Mouse (Mus musculus) adrenal gland, adult 2 months (tissue): Measurements from ENCODE around the gene Spred2. TPM values are rescaled to one million over a fixed set of nuclear protein-coding genes. Genes with fewer than 3 reads are reported as not detected.

Experiments used
- DNase-seq: peaks from one replicate; pipeline ENCODE4 v3.0.0; 2021
- polyA plus RNA-seq: library from polyadenylated mRNA; depleted of rRNA; stranded (reverse); fragments of >200 nt; gene quantifications from 2 replicates; pipeline ENCODE4 v1.2.3, GENCODE M21; 2012
- total RNA-seq, 2 experiments: library from RNA; stranded (reverse); gene quantifications; 2 replicates each; pipeline ENCODE4 v1.2.3; 2021

Gene Spred2
- total and polyA plus RNA-seq, 3 experiments: 27.5 to 36.6 (median 34.0) TPM

- no peak for DNase-seq
Measured at GRCm38 (mm10) chr11:19953919-19954318, 29.7 kb downstream of the Spred2 start.

- DNase-seq: no peak
Measured at GRCm38 (mm10) chr11:19955069-19955468, 30.9 kb downstream of the Spred2 start.

GRCm38 (mm10) chr11:19955701-19956100 is 31.5 kb downstream of the Spred2 start:
- DNase-seq: no peak

- no peak for DNase-seq
Measured at GRCm38 (mm10) chr11:19959006-19959405, 34.8 kb downstream of the Spred2 start.

GRCm38 (mm10) chr11:19959897-19960296 is 35.7 kb downstream of the Spred2 start:
- DNase-seq: no peak

- no peak for DNase-seq
Measured at GRCm38 (mm10) chr11:19960541-19960940, 36.4 kb downstream of the Spred2 start.

GRCm38 (mm10) chr11:19961088-19961487 is 36.9 kb downstream of the Spred2 start:
- DNase-seq: peak; percentile 58

GRCm38 (mm10) chr11:19961766-19962365 is 37.7 kb downstream of the Spred2 start:
- peak; percentile 69 for DNase-seq

- DNase-seq: no peak
Measured at GRCm38 (mm10) chr11:19962796-19963195, 38.6 kb downstream of the Spred2 start.

- DNase-seq: peak; percentile 66
Measured at GRCm38 (mm10) chr11:19963717-19964141, 39.6 kb downstream of the Spred2 start.

- no peak for DNase-seq
Measured at GRCm38 (mm10) chr11:19964333-19964732, 40.2 kb downstream of the Spred2 start.

- DNase-seq: no peak
Measured at GRCm38 (mm10) chr11:19965037-19965611, 40.9 kb downstream of the Spred2 start.

GRCm38 (mm10) chr11:19965664-19966063 is 41.5 kb downstream of the Spred2 start:
- no peak for DNase-seq

GRCm38 (mm10) chr11:19966294-19966693 is 42.1 kb downstream of the Spred2 start:
- DNase-seq: no peak

GRCm38 (mm10) chr11:19969584-19969983 is 45.4 kb downstream of the Spred2 start:
- peak; percentile 35 for DNase-seq

- DNase-seq: no peak
Measured at GRCm38 (mm10) chr11:19971954-19972750, 48.0 kb downstream of the Spred2 start.

- DNase-seq: no peak
Measured at GRCm38 (mm10) chr11:19973032-19973790, 49.0 kb downstream of the Spred2 start.

GRCm38 (mm10) chr11:19976032-19976431 is 51.9 kb downstream of the Spred2 start:
- DNase-seq: no peak

- DNase-seq: no peak
Measured at GRCm38 (mm10) chr11:19977687-19978086, 53.5 kb downstream of the Spred2 start.

- DNase-seq: peak; percentile 75
Measured at GRCm38 (mm10) chr11:19979338-19979737, 55.2 kb downstream of the Spred2 start.

GRCm38 (mm10) chr11:19982113-19982512 is 57.9 kb downstream of the Spred2 start:
- no peak for DNase-seq

GRCm38 (mm10) chr11:19982779-19983178 is 58.6 kb downstream of the Spred2 start:
- DNase-seq: no peak
